Mouse (Mus musculus) forebrain, postnatal 0 days (tissue): ENCODE results near the gene Megf6. TPM values are rescaled to one million over a fixed set of nuclear protein-coding genes. Genes with fewer than 3 reads are reported as not detected.
A peak's percentile ranks its signal among the peaks of the same experiment; 100 is the strongest.

ENCODE experiments used
- ATAC-seq: fragments of 200-750 bp; cut with Nextera tagmentation; 2 replicates; pipeline ENCODE4 v1.8.0; 2017; ENCODE audit warnings: mild to moderate bottlenecking, moderate library complexity
- DNase-seq: peaks from one replicate; pipeline ENCODE4 v3.0.0-alpha.2; 2015
- H3K27ac ChIP-seq: fragments of 300-500 bp; sonication (generic); 2 replicates; pipeline ENCODE4 v1.5.1; 2014; ENCODE audit warnings: low read depth, mild to moderate bottlenecking, antibody characterized with exemption, low read length, moderate library complexity, mixed read lengths
- H3K27me3 ChIP-seq: fragments of 300-500 bp; sonication (generic); 2 replicates; pipeline ENCODE4 v1.6.1; 2014; ENCODE audit warnings: mild to moderate bottlenecking, low read length, mixed read lengths; ENCODE audit not compliant: insufficient read depth
- H3K36me3 ChIP-seq: fragments of 300-500 bp; sonication (generic); 2 replicates; pipeline ENCODE4 v1.6.1; 2014; ENCODE audit warnings: mild to moderate bottlenecking, moderate library complexity; ENCODE audit not compliant: insufficient read depth
- H3K4me1 ChIP-seq: fragments of 300-500 bp; sonication (generic); 2 replicates; pipeline ENCODE4 v1.6.1; 2014; ENCODE audit warnings: antibody characterized with exemption; ENCODE audit not compliant: insufficient read depth
- H3K4me2 ChIP-seq: fragments of 300-500 bp; sonication (generic); 2 replicates; pipeline ENCODE4 v1.6.1; 2014; ENCODE audit warnings: low read depth, mild to moderate bottlenecking, moderate library complexity
- H3K4me3 ChIP-seq: fragments of 300-500 bp; sonication (generic); 2 replicates; pipeline ENCODE4 v1.5.1; 2014; ENCODE audit warnings: low read depth, low read length, mixed read lengths
- H3K9ac ChIP-seq: fragments of 300-500 bp; sonication (generic); 2 replicates; pipeline ENCODE4 v1.6.1; 2014; ENCODE audit warnings: mild to moderate bottlenecking
- H3K9me3 ChIP-seq: fragments of 300-500 bp; sonication (generic); 2 replicates; pipeline ENCODE4 v1.6.1; 2016; ENCODE audit warnings: low read length
- CTCF ChIP-seq: sonication (generic); IDR thresholded peaks from 2 replicates; pipeline ENCODE4 v1.5.1; 2016; ENCODE audit warnings: antibody characterized with exemption, control low read depth, low read depth
- WGBS: fragments of 180-500 bp; shearing (Covaris S2); extraction: QIAGEN DNeasy Blood & Tissue Kit; methylation state at CpG from one replicate; pipeline ENCODE4 v1.1.7; 2014; 5-methylcytosine and 5-hydroxymethylcytosine counted together
- polyA plus RNA-seq: library from polyadenylated mRNA; unstranded; fragments of >200 nt; fragmentation: Nextera tagmentation; extraction: Ambion mirVana; gene quantifications from 2 replicates; pipeline ENCODE4 v1.2.1, GENCODE M21; 2015
- total RNA-seq: library from RNA; depleted of rRNA; stranded (reverse); fragments of >200 nt; gene quantifications from 2 replicates; pipeline ENCODE4 v1.2.3, GENCODE M21; 2014

Gene Megf6
- total and polyA plus RNA-seq, 2 experiments from 2014 or later: 7.7 to 36.5 TPM

GRCm38 (mm10) chr4:154142211-154143040 lies 28.1 kb upstream of the Megf6 start, which contains the start of gene Wrap73:
Wrap73 (plus strand) TSS chr4:154142372.
- H3K27me3 ChIP-seq: peaks cover 37% of the 10 kb centered on the region
- 1% methylated on average over 48 of the region's 49 CpGs for WGBS
- TF ChIP-seq CTCF: no peak; the same call in 1 of the 2 replicates
- H3K27ac ChIP-seq: peak within 1 kb of the TSS; percentile 54; the same call in 1 of the 2 replicates
- DNase-seq (peak; percentile 95), ATAC-seq (peak; percentile 99)
- peak within 1 kb of the TSS; percentile 81 for H3K4me2 ChIP-seq
- H3K4me1 ChIP-seq: 0 out of 2 replicates have a peak, but pooled peaks cover 14% of the 10 kb centered on the region
- peaks cover 8% of the 10 kb centered on the region for H3K36me3 ChIP-seq
- peak within 1 kb of the TSS; percentile 52 for H3K4me3 ChIP-seq
- no peaks in the 10 kb centered on the region for H3K9me3 ChIP-seq
- H3K9ac ChIP-seq: peak within 1 kb of the TSS; percentile 60

- TF ChIP-seq CTCF: no peak
- 0 out of 2 replicates have a peak, but pooled peaks cover 14% of the 10 kb centered on the region for H3K4me1 ChIP-seq
- H3K27ac ChIP-seq: no peak overlapping the region
- DNase-seq (no peak), ATAC-seq (no peak)
- 87% methylated on average over 3 of the region's 3 CpGs for WGBS
- no peak overlapping the region for H3K4me2 ChIP-seq
- no peak overlapping the region for H3K4me3 ChIP-seq
- H3K9ac ChIP-seq: no peak overlapping the region
- no peaks in the 10 kb centered on the region for H3K9me3 ChIP-seq
- H3K27me3 ChIP-seq: peaks cover 17% of the 10 kb centered on the region
- H3K36me3 ChIP-seq: peaks cover 17% of the 10 kb centered on the region
Measured at GRCm38 (mm10) chr4:154144712-154145111, 25.8 kb upstream of the Megf6 start.

GRCm38 (mm10) chr4:154146342-154146741 lies 24.2 kb upstream of the Megf6 start:
- Histone ChIP-seq H3K36me3 (peaks cover 31% of the 10 kb centered on the region), H3K4me1 (0 out of 2 replicates have a peak, but pooled peaks cover 9% of the 10 kb centered on the region), H3K27ac (no peak overlapping the region), H3K4me2 (no peak overlapping the region), H3K9ac (no peak overlapping the region), H3K27me3 (peaks cover 6% of the 10 kb centered on the region), H3K4me3 (no peak overlapping the region), H3K9me3 (no peaks in the 10 kb centered on the region)
- ATAC-seq (no peak), DNase-seq (no peak)
- WGBS: 81% methylated on average over 10 of the region's 10 CpGs
- no peak for TF ChIP-seq CTCF

- H3K27ac ChIP-seq: no peak overlapping the region
- WGBS: 74% methylated on average over 11 of the region's 11 CpGs
- H3K4me3 ChIP-seq: no peak overlapping the region
- no peaks in the 10 kb centered on the region for H3K27me3 ChIP-seq
- H3K36me3 ChIP-seq: peaks cover 73% of the 10 kb centered on the region
- TF ChIP-seq CTCF: no peak
- ATAC-seq (no peak), DNase-seq (no peak)
- peaks cover under 1% of the 10 kb centered on the region; the same call in 1 of the 2 replicates for H3K4me1 ChIP-seq
- no peak overlapping the region for H3K4me2 ChIP-seq
- no peak overlapping the region for H3K9ac ChIP-seq
- no peaks in the 10 kb centered on the region for H3K9me3 ChIP-seq
Measured at GRCm38 (mm10) chr4:154154104-154154503, 16.4 kb upstream of the Megf6 start.

- 87% methylated on average over 7 of the region's 7 CpGs for WGBS
- no peaks in the 10 kb centered on the region for H3K27me3 ChIP-seq
- H3K27ac ChIP-seq: no peak overlapping the region
- no peak overlapping the region for H3K4me2 ChIP-seq
- H3K36me3 ChIP-seq: peaks cover 61% of the 10 kb centered on the region
- DNase-seq (no peak), ATAC-seq (no peak)
- no peak overlapping the region for H3K9ac ChIP-seq
- no peak for TF ChIP-seq CTCF
- H3K9me3 ChIP-seq: no peaks in the 10 kb centered on the region
- no peak overlapping the region for H3K4me3 ChIP-seq
- peaks cover 9% of the 10 kb centered on the region; the same call in 1 of the 2 replicates for H3K4me1 ChIP-seq
Measured at GRCm38 (mm10) chr4:154156050-154156449, 14.5 kb upstream of the Megf6 start.

- no peaks in the 10 kb centered on the region for H3K27me3 ChIP-seq
- H3K9ac ChIP-seq: no peak overlapping the region
- H3K9me3 ChIP-seq: no peaks in the 10 kb centered on the region
- H3K4me3 ChIP-seq: no peak overlapping the region
- no peak overlapping the region for H3K4me2 ChIP-seq
- no peak overlapping the region for H3K27ac ChIP-seq
- H3K36me3 ChIP-seq: peaks cover 43% of the 10 kb centered on the region
- H3K4me1 ChIP-seq: peaks cover 14% of the 10 kb centered on the region; the same call in 1 of the 2 replicates
- TF ChIP-seq CTCF: no peak
- 89% methylated on average over 14 of the region's 14 CpGs for WGBS
- ATAC-seq: no peak
- DNase-seq: no peak
Measured at GRCm38 (mm10) chr4:154157970-154158662, 12.4 kb upstream of the Megf6 start.

- H3K4me1 ChIP-seq: peaks cover 14% of the 10 kb centered on the region; the same call in 1 of the 2 replicates
- DNase-seq: peak; percentile 88
- whole genome bisulfite sequencing: 19% methylated on average over 6 of the region's 6 CpGs
- H3K27me3 ChIP-seq: no peaks in the 10 kb centered on the region
- peak; percentile 100 for TF ChIP-seq CTCF
- peaks cover 42% of the 10 kb centered on the region for H3K36me3 ChIP-seq
- H3K4me3 ChIP-seq: peak overlapping the region; percentile 91; the same call in 1 of the 2 replicates
- H3K4me2 ChIP-seq: peak overlapping the region; percentile 76
- no peak overlapping the region for H3K27ac ChIP-seq
- H3K9ac ChIP-seq: peak overlapping the region; percentile 65; the same call in 1 of the 2 replicates
- peak; percentile 12; the same call in 1 of the 2 replicates for ATAC-seq
- H3K9me3 ChIP-seq: no peaks in the 10 kb centered on the region
Measured at GRCm38 (mm10) chr4:154159002-154159401, 11.5 kb upstream of the Megf6 start.
